Mouse (Mus musculus) embryonic facial prominence, embryonic 12.5 days (tissue): ENCODE data around the gene Hoxc10. TPM values are rescaled to one million over a fixed set of nuclear protein-coding genes. Genes with fewer than 3 reads are reported as not detected.

Source experiments
- ATAC-seq: fragments of 200-750 bp; cut with Nextera tagmentation; 2 replicates; pipeline ENCODE4 v1.8.0; 2017; ENCODE audit not compliant: insufficient number of reproducible peaks, insufficient read depth, low FRiP score, low TSS enrichment
- H3K27ac ChIP-seq: fragments of 300-500 bp; sonication (generic); 2 replicates; pipeline ENCODE4 v1.5.1; 2016; ENCODE audit warnings: mild to moderate bottlenecking
- H3K27me3 ChIP-seq: fragments of 300-500 bp; sonication (generic); 2 replicates; pipeline ENCODE4 v1.6.1; 2016; ENCODE audit warnings: mild to moderate bottlenecking, moderate library complexity
- H3K36me3 ChIP-seq: fragments of 300-500 bp; sonication (generic); 2 replicates; pipeline ENCODE4 v1.6.1; 2016; ENCODE audit warnings: mild to moderate bottlenecking
- H3K4me1 ChIP-seq: fragments of 300-500 bp; sonication (generic); 2 replicates; pipeline ENCODE4 v1.6.1; 2016
- H3K4me2 ChIP-seq: fragments of 300-500 bp; sonication (generic); replicated peaks from 2 replicates; pipeline ENCODE4 v1.6.1; 2016; ENCODE audit warnings: mild to moderate bottlenecking, moderate library complexity
- H3K4me3 ChIP-seq: fragments of 300-500 bp; sonication (generic); 2 replicates; pipeline ENCODE4 v1.5.1; 2016; ENCODE audit warnings: mild to moderate bottlenecking
- H3K9ac ChIP-seq: fragments of 300-500 bp; sonication (generic); 2 replicates; pipeline ENCODE4 v1.6.1; 2016; ENCODE audit warnings: mild to moderate bottlenecking, moderate library complexity
- H3K9me3 ChIP-seq: fragments of 300-500 bp; sonication (generic); 2 replicates; pipeline ENCODE4 v1.6.1; 2016; ENCODE audit warnings: mild to moderate bottlenecking, moderate library complexity
- WGBS: fragments of 180-500 bp; shearing (Covaris S2); methylation state at CpG from one replicate; pipeline ENCODE4 v1.1.7; 2016; 5-methylcytosine and 5-hydroxymethylcytosine counted together
- polyA plus RNA-seq: library from polyadenylated mRNA; unstranded; fragments of >200 nt; fragmentation: Nextera tagmentation; extraction: Ambion mirVana; gene quantifications from 2 replicates; pipeline ENCODE4 v1.2.1, GENCODE M21; 2016

The Hoxc10 gene
- polyA plus RNA-seq, 1 experiment from 2014 or later = not detected

DNA sequence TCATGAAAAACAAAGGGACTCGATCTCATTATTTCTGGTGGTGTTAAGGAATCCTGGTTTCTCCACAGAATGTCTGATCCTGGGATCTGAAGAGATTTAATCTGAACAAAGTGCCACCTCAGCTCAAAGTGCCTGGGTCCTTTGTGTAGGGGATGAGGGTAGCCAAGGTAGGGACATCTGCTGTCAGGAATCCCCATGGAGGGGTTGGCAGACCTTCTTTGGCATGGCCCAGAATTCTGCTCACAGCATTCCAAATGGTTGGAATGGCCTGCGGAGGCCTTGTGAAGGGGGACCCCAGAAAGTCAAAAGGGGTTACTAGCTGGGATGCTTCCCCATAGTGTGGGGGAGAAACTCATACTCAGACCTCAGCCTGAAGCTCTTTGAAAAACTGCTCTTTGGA, 17.8 kb upstream of the Hoxc10 start:
- no peak overlapping the region for H3K4me3 ChIP-seq
- 12% methylated on average over 2 of the region's 2 CpGs for WGBS
- no peak overlapping the region for H3K4me2 ChIP-seq
- H3K4me1 ChIP-seq = no peaks in the 10 kb centered on the region
- no peaks in the 10 kb centered on the region for H3K9me3 ChIP-seq
- H3K27me3 ChIP-seq = peaks cover 98% of the 10 kb centered on the region
- no peak overlapping the region for H3K9ac ChIP-seq
- H3K27ac ChIP-seq = no peak overlapping the region
- no peak for ATAC-seq
- H3K36me3 ChIP-seq = no peaks in the 10 kb centered on the region

DNA sequence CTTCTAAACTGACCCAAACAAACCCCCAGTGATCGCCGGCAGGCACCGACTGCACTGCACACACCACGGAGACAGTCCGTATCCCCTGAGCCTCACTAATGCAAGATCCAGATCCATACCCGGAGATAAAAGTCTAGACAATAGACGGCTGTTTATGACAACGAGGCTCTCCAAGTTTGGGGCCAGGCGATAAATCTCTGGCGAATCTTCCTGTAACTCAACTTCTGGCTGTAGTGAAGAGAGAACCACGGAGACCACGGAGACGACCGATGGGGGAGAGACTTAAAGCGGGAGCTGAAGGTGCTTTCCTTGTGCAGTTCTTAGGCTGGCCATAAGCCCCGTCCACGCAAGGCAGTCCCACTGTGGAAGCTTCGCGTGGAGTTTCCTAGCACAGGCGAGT, 16.9 kb upstream of the Hoxc10 start:
- Histone ChIP-seq H3K27me3 (peaks cover 99% of the 10 kb centered on the region), H3K4me1 (no peaks in the 10 kb centered on the region), H3K9me3 (no peaks in the 10 kb centered on the region), H3K27ac (no peak overlapping the region), H3K4me2 (no peak overlapping the region), H3K9ac (no peak overlapping the region), H3K36me3 (no peaks in the 10 kb centered on the region), H3K4me3 (no peak overlapping the region)
- 3% methylated on average over 20 of the region's 20 CpGs for WGBS
- ATAC-seq = no peak

DNA sequence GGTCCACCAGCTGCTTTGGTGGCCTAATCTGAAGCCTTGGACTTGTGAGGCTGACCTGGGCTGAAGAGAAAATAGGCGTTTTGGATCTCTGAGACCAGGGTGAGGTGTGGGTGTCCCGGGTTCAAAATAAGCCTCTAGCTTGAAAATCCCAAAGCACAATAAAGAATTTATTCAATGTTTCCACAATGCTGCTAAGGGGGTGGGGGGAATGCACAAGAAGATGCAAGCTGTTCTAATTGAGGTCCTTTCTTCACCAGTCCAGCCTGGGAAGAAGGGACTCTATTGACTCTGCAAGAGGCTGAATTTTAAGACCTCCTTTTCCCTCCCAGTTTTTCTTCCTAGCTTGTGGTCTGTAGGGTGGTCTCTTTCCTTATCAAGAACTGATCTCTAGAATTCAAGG, 15.7 kb upstream of the Hoxc10 start:
- Histone ChIP-seq H3K27me3 (peaks cover 99% of the 10 kb centered on the region), H3K36me3 (no peaks in the 10 kb centered on the region), H3K9ac (no peak overlapping the region), H3K4me3 (no peak overlapping the region), H3K27ac (no peak overlapping the region), H3K9me3 (no peaks in the 10 kb centered on the region), H3K4me1 (0 out of 2 replicates have a peak, but pooled peaks cover 2% of the 10 kb centered on the region), H3K4me2 (no peak overlapping the region)
- 11% methylated on average over 2 of the region's 2 CpGs for WGBS
- ATAC-seq = no peak

DNA sequence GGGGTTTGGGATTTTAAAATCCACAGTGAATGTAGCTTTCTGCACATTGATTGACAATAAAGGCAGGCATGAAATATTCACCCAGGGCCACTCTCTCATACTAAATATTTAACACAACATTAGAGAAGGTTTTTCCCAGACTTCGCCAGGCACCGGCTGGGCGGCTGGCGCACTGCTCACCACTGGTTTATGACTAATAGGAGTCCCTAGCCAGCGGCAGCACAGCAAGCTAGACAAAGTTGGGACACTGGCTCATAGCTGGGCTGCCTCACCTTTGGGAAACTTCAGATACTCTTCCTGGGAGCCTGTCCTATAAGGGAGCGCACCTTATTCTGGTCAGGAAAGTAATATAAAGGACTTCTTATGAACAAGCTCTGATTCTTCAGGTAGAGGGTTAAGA, 13.0 kb upstream of the Hoxc10 start:
- H3K4me1 ChIP-seq = 0 out of 2 replicates have a peak, but pooled peaks cover 2% of the 10 kb centered on the region
- no peak overlapping the region for H3K4me2 ChIP-seq
- H3K36me3 ChIP-seq = no peaks in the 10 kb centered on the region
- no peak overlapping the region for H3K9ac ChIP-seq
- no peak overlapping the region for H3K4me3 ChIP-seq
- 4% methylated on average over 6 of the region's 6 CpGs for WGBS
- H3K27me3 ChIP-seq = peaks cover 100% of the 10 kb centered on the region
- H3K27ac ChIP-seq = no peak overlapping the region
- ATAC-seq = no peak
- no peaks in the 10 kb centered on the region for H3K9me3 ChIP-seq

GRCm38 (mm10) chr15:102954192-102955006, 12.2 kb upstream of the Hoxc10 start, which contains the start of gene Hoxc11:
TSS of gene Hoxc11 (plus strand) at chr15:102954427.
- Histone ChIP-seq H3K4me3 (no peak within 1 kb of the TSS), H3K9me3 (no peaks in the 10 kb centered on the region), H3K27me3 (peaks cover 98% of the 10 kb centered on the region), H3K4me1 (0 out of 2 replicates have a peak, but pooled peaks cover 2% of the 10 kb centered on the region), H3K4me2 (no peak within 1 kb of the TSS), H3K27ac (no peak within 1 kb of the TSS), H3K9ac (no peak within 1 kb of the TSS), H3K36me3 (no peaks in the 10 kb centered on the region)
- under 1% methylated on average over 56 of the region's 57 CpGs for WGBS
- ATAC-seq = no peak

DNA sequence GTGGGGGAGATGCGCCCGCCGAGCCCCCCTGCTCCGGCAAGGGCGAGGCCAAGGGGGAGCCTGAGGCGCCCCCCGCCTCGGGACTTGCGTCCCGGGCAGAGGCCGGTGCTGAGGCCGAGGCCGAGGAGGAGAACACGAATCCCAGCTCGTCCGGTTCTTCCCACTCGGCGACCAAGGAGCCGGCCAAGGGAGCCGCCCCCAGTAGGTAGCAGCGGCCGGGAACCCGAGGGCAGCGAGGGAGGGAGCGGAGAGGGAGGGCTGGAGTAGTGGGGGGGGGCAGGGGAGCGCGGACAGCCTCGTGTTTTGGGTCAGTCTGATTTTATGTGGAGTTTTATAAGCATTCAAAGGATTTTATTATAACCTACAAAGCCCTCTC, 11.6 kb upstream of the Hoxc10 start:
- H3K27ac ChIP-seq = no peak overlapping the region
- WGBS = under 1% methylated on average over 28 of the region's 28 CpGs
- no peak overlapping the region for H3K4me2 ChIP-seq
- H3K4me3 ChIP-seq = no peak overlapping the region
- 0 out of 2 replicates have a peak, but pooled peaks cover 2% of the 10 kb centered on the region for H3K4me1 ChIP-seq
- H3K36me3 ChIP-seq = no peaks in the 10 kb centered on the region
- H3K27me3 ChIP-seq = peaks cover 98% of the 10 kb centered on the region
- no peaks in the 10 kb centered on the region for H3K9me3 ChIP-seq
- ATAC-seq = no peak
- no peak overlapping the region for H3K9ac ChIP-seq

DNA sequence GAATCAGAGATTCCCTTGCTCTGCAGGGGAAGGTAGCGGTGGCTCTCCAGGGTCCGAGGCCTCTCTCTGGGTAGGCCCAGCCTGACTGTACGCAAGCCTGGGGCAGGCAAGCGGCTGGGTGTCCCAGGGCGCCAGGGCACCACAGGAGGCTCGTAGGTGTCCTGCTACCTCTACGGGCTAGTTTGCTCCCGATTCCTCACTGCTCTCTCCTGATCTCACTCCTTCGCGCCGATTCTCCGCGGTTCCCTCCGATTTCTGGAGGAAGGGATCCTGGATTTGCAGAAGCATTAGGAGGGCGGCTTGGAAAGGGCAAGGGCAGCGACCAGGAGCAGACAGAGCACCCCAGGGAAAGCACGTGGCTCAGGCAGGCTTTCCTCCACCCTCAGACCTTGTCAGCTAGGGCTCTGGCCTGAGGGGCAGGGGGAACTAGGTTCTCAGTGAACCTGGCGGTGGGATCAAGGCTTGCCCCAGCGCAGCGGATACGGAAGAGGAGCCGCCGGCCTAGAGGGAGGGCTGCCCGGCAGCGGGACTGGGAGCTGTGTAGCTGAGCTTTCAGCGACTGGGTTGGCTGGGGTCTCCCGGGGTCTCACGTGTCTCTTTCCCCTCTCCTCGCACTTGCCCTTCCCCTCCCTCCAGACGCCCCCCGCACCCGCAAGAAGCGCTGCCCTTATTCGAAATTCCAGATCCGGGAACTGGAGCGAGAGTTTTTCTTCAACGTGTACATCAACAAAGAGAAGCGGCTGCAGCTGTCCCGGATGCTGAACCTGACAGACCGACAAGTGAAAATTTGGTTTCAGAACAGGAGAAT, 10.6 kb upstream of the Hoxc10 start:
- Histone ChIP-seq H3K4me2 (no peak overlapping the region), H3K4me3 (no peak overlapping the region), H3K27me3 (peaks cover 98% of the 10 kb centered on the region), H3K36me3 (no peaks in the 10 kb centered on the region), H3K27ac (no peak overlapping the region), H3K9me3 (no peaks in the 10 kb centered on the region), H3K4me1 (0 out of 2 replicates have a peak, but pooled peaks cover 2% of the 10 kb centered on the region), H3K9ac (no peak overlapping the region)
- WGBS = under 1% methylated on average over 40 of the region's 40 CpGs
- ATAC-seq = no peak

DNA sequence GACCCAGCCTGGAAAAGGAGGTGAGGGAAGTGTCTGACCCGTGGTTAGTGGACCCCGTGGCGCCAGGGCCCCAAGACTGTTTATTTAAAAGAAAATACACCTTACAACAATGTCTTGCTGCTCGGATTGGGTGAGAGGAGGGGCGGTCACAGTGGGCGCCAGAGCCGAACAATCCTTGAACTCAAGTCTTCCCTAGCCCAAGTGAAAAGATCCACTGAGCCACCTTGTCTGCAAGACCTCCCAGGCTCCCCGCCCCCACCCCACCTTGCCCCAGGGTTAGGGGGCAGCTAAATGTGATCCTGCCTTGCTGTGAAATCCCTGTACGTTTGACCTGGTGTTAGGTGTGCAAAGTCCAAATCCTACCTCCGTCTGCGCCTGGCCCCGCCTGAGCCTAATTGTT, 9.7 kb upstream of the Hoxc10 start:
- Histone ChIP-seq H3K36me3 (no peaks in the 10 kb centered on the region), H3K9ac (no peak overlapping the region)

GRCm38 (mm10) chr15:102959663-102960191, 6.9 kb upstream of the Hoxc10 start:
- WGBS = under 1% methylated on average over 13 of the region's 13 CpGs
- ATAC-seq = no peak
- Histone ChIP-seq H3K4me1 (0 out of 2 replicates have a peak, but pooled peaks cover 2% of the 10 kb centered on the region), H3K9me3 (no peaks in the 10 kb centered on the region), H3K4me3 (no peak overlapping the region), H3K27ac (no peak overlapping the region), H3K4me2 (no peak overlapping the region), H3K27me3 (peaks cover 94% of the 10 kb centered on the region), H3K9ac (no peak overlapping the region), H3K36me3 (no peaks in the 10 kb centered on the region)

More for the DNA sequence above, 9.7 kb upstream of the Hoxc10 start:
- no peak for ATAC-seq
- Histone ChIP-seq H3K4me1 (0 out of 2 replicates have a peak, but pooled peaks cover 2% of the 10 kb centered on the region), H3K27me3 (peaks cover 98% of the 10 kb centered on the region), H3K4me2 (no peak overlapping the region), H3K27ac (no peak overlapping the region), H3K4me3 (no peak overlapping the region), H3K9me3 (no peaks in the 10 kb centered on the region)
- WGBS = 1% methylated on average over 12 of the region's 12 CpGs

DNA sequence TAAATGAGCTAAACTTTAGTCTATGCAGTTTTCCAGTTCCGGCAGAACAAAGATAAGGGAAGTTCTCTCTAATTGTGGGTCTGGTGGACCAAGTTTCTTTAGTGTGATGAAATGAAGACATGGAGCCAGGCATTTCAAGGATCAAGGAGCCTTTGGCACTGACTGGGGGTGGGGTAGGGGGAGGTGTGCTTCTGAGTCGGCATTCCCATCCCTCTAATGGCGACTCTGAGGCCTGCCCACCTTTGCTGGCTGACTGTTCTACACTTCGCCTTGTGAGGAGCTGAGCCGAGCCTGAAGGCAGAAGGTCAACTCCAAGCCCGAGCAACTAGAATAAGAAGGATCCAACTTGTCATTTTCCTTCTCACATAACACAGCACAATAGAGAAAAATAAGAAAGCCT, 4.9 kb upstream of the Hoxc10 start:
- no peak overlapping the region for H3K27ac ChIP-seq
- no peak overlapping the region for H3K4me3 ChIP-seq
- ATAC-seq = no peak
- H3K4me2 ChIP-seq = no peak overlapping the region
- H3K9ac ChIP-seq = no peak overlapping the region
- peaks cover 94% of the 10 kb centered on the region for H3K27me3 ChIP-seq
- WGBS = 3% methylated on average over 6 of the region's 6 CpGs
- no peaks in the 10 kb centered on the region for H3K9me3 ChIP-seq
- H3K36me3 ChIP-seq = no peaks in the 10 kb centered on the region
- 0 out of 2 replicates have a peak, but pooled peaks cover 3% of the 10 kb centered on the region for H3K4me1 ChIP-seq

DNA sequence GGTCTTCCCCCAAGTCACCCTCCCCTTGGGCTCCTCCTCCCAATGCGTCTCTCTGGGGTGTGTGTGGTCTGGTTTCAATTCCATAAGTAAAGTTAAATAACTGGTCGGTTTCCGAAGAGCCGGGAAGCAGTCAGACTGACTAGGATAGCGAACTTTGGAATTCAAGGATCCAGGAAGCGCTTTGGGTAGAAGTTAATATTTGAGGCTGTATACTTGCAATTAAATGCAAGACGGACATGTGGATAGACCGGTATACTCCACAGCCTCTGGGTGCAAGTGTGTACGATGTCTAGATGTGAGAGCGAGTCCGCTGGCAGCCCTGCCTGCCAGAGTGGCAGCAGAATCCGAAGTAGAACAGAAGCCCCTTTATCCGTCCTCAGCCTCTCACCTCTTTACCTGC, 4.1 kb upstream of the Hoxc10 start:
- Histone ChIP-seq H3K9me3 (no peaks in the 10 kb centered on the region), H3K36me3 (no peaks in the 10 kb centered on the region), H3K27ac (no peak overlapping the region), H3K4me2 (no peak overlapping the region), H3K27me3 (peaks cover 94% of the 10 kb centered on the region), H3K4me1 (0 out of 2 replicates have a peak, but pooled peaks cover 4% of the 10 kb centered on the region), H3K4me3 (no peak overlapping the region), H3K9ac (no peak overlapping the region)
- under 1% methylated on average over 13 of the region's 13 CpGs for WGBS
- ATAC-seq = no peak
